Mouse (Mus musculus) cerebellum, postnatal 4 days (tissue): Measurements from ENCODE around the gene Ehd1.

ENCODE experiments used
- DNase-seq, 2 experiments: peaks; one replicate each; pipeline ENCODE4 v3.0.0; 2022; ENCODE audit warnings: low spot score in 2 of 2, mixed read lengths in 1 of 2

The Ehd1 gene

GRCm38 (mm10) chr19:6260946-6261345, 15.6 kb upstream of the Ehd1 start:
- no peak for DNase-seq

- no peak for DNase-seq
Measured at GRCm38 (mm10) chr19:6261379-6261778, 15.1 kb upstream of the Ehd1 start.

- DNase-seq: peak; percentile 67 to 85
Measured at GRCm38 (mm10) chr19:6262222-6262621, 14.3 kb upstream of the Ehd1 start.

- no peak for DNase-seq
Measured at GRCm38 (mm10) chr19:6262839-6263433, 13.6 kb upstream of the Ehd1 start.

GRCm38 (mm10) chr19:6264200-6264599, 12.3 kb upstream of the Ehd1 start:
- DNase-seq: no peak

GRCm38 (mm10) chr19:6264945-6265344, 11.6 kb upstream of the Ehd1 start:
- no peak for DNase-seq

GRCm38 (mm10) chr19:6265727-6266182, 10.8 kb upstream of the Ehd1 start:
- no peak for DNase-seq

GRCm38 (mm10) chr19:6267306-6268169, 9.0 kb upstream of the Ehd1 start:
- DNase-seq: peak in 1 of 2 experiments; percentile 52

GRCm38 (mm10) chr19:6268170-6268528, 8.4 kb upstream of the Ehd1 start:
- DNase-seq: peak; percentile 83 to 90

GRCm38 (mm10) chr19:6268670-6269132, 7.8 kb upstream of the Ehd1 start:
- no peak for DNase-seq

GRCm38 (mm10) chr19:6269798-6270475, 6.6 kb upstream of the Ehd1 start:
- no peak for DNase-seq

GRCm38 (mm10) chr19:6270661-6271060, 5.9 kb upstream of the Ehd1 start:
- no peak for DNase-seq

GRCm38 (mm10) chr19:6271206-6271605, 5.3 kb upstream of the Ehd1 start:
- DNase-seq: no peak

- no peak for DNase-seq
Measured at GRCm38 (mm10) chr19:6272053-6272452, 4.5 kb upstream of the Ehd1 start.

GRCm38 (mm10) chr19:6272738-6273137, 3.8 kb upstream of the Ehd1 start:
- no peak for DNase-seq

GRCm38 (mm10) chr19:6273592-6273991, 2.9 kb upstream of the Ehd1 start:
- DNase-seq: no peak

- DNase-seq: no peak
Measured at GRCm38 (mm10) chr19:6273998-6274608, 2.4 kb upstream of the Ehd1 start.

- DNase-seq: no peak
Measured at GRCm38 (mm10) chr19:6275740-6276389, 660 bp upstream of the Ehd1 start.

GRCm38 (mm10) chr19:6277661-6278438, 1.3 kb downstream of the Ehd1 start:
- DNase-seq: no peak

- DNase-seq: no peak
Measured at GRCm38 (mm10) chr19:6278439-6279073, 2.0 kb downstream of the Ehd1 start.
